Mouse (Mus musculus) lung, postnatal 0 days (tissue): ENCODE results near the gene Prrt1. TPM values are rescaled to one million over a fixed set of nuclear protein-coding genes. Genes with fewer than 3 reads are reported as not detected.

ENCODE experiments used
- ATAC-seq: fragments of 200-750 bp; cut with Nextera tagmentation; 2 replicates; pipeline ENCODE4 v1.8.0; 2017; ENCODE audit warnings: moderate library complexity
- DNase-seq: peaks from one replicate; pipeline ENCODE4 v3.0.0-alpha.2; 2016; ENCODE audit warnings: low spot score
- H3K27ac ChIP-seq: fragments of 300-500 bp; sonication (generic); 2 replicates; pipeline ENCODE4 v1.5.1; 2014; ENCODE audit warnings: antibody characterized with exemption, mild to moderate bottlenecking, low read length, mixed read lengths
- H3K27me3 ChIP-seq: fragments of 300-500 bp; sonication (generic); replicated peaks from 2 replicates; pipeline ENCODE4 v1.6.1; 2014; ENCODE audit warnings: low read length, mixed read lengths; ENCODE audit not compliant: insufficient read depth
- H3K36me3 ChIP-seq: fragments of 300-500 bp; sonication (generic); 2 replicates; pipeline ENCODE4 v1.6.1; 2014; ENCODE audit warnings: low read length, mixed read lengths; ENCODE audit not compliant: insufficient read depth
- H3K4me1 ChIP-seq: fragments of 300-500 bp; sonication (generic); 2 replicates; pipeline ENCODE4 v1.6.1; 2014; ENCODE audit warnings: antibody characterized with exemption, low read depth, low read length, mixed read lengths; ENCODE audit not compliant: insufficient read depth
- H3K4me2 ChIP-seq: fragments of 300-500 bp; sonication (generic); replicated peaks from 2 replicates; pipeline ENCODE4 v1.6.1; 2014; ENCODE audit warnings: low read depth, mild to moderate bottlenecking, low read length, moderate library complexity, mixed read lengths
- H3K4me3 ChIP-seq: fragments of 300-500 bp; sonication (generic); 2 replicates; pipeline ENCODE4 v1.5.1; 2014; ENCODE audit warnings: low read depth, low read length
- H3K9ac ChIP-seq: fragments of 300-500 bp; sonication (generic); replicated peaks from 2 replicates; pipeline ENCODE4 v1.6.1; 2014; ENCODE audit warnings: low read depth, mild to moderate bottlenecking
- H3K9me3 ChIP-seq: fragments of 300-500 bp; sonication (generic); 2 replicates; pipeline ENCODE4 v1.6.1; 2016; ENCODE audit warnings: low read length, mixed read lengths
- CTCF ChIP-seq: IDR thresholded peaks from 2 replicates; pipeline ENCODE4 v1.5.1; 2016; ENCODE audit warnings: antibody characterized with exemption, mild to moderate bottlenecking
- EP300 ChIP-seq: IDR thresholded peaks from 2 replicates; pipeline ENCODE4 v1.6.1; 2016; ENCODE audit warnings: antibody characterized with exemption, mild to moderate bottlenecking, control low read depth
- WGBS: fragments of 180-500 bp; shearing (Covaris S2); extraction: QIAGEN DNeasy Blood & Tissue Kit; methylation state at CpG from one replicate; pipeline ENCODE4 v1.1.7; 2014; 5-methylcytosine and 5-hydroxymethylcytosine counted together
- polyA plus RNA-seq: library from polyadenylated mRNA; unstranded; fragments of >200 nt; fragmentation: Nextera tagmentation; extraction: Ambion mirVana; gene quantifications from 2 replicates; pipeline ENCODE4 v1.2.1, GENCODE M21; 2015

Prrt1 gene
- polyA plus RNA-seq, 1 experiment from 2014 or later, result 0.29 TPM

DNA sequence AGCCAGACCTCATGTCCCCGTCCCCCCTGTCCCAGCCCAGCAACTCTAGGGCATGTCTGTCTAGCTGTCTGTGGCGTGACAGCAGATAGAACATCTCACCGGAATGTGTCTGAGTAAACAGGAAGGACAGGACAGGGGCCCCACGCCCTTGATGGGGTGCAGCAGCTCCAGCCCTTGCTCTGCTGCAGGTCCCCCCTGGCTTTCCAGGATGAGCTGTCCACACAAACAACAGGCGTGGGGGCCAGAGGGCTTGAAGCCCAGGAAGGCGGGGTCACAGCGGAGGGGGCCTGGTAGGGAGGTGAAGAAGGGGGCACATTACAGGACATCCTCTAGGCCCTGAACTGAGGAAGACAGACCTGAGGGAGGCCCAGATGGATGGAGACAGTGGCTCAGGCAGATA, 25.8 kb downstream of the Prrt1 start:
- H3K27ac ChIP-seq, result peak overlapping the region; percentile 81
- DNase-seq (peak; percentile 75), ATAC-seq (peak; percentile 68)
- H3K4me2 ChIP-seq, result no peak overlapping the region
- H3K9ac ChIP-seq, result 0 out of 2 replicates have a peak overlapping the region, but pooled peaks have one; percentile 8
- no peak overlapping the region for H3K4me3 ChIP-seq
- 0 out of 2 replicates have a peak, but pooled peaks cover 7% of the 10 kb centered on the region for H3K36me3 ChIP-seq
- H3K4me1 ChIP-seq, result peaks cover 5% of the 10 kb centered on the region
- TF ChIP-seq CTCF, result no peak
- TF ChIP-seq EP300, result peak; percentile 80; the same call in 1 of the 2 replicates
- no peaks in the 10 kb centered on the region for H3K9me3 ChIP-seq
- 0 out of 2 replicates have a peak, but pooled peaks cover 3% of the 10 kb centered on the region for H3K27me3 ChIP-seq
- 31% methylated on average over 7 of the region's 7 CpGs for WGBS

DNA sequence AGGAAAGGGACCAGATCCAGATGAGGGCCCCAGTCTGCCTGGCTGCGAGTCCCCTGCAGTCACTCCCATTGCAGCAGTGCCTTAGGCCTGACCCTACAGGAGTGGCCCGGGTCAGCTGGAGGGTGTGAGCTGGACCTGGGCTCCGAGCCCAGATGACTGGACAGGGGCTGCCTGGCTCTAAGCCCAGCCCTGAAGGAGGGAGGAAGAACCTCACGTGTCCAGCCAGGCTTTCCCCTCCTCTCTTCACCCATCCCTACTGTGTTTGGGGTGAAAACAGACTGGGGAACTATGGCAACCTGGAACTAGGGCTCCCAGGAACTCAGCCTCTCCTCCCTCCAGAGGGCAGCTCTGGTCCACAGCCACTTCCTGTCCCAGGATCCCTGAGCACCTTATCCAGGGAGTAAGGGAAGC, 26.3 kb downstream of the Prrt1 start:
- WGBS, result 24% methylated on average over 4 of the region's 4 CpGs
- Histone ChIP-seq H3K4me3 (no peak overlapping the region), H3K4me2 (no peak overlapping the region), H3K27me3 (peaks cover 3% of the 10 kb centered on the region; the same call in 1 of the 2 replicates), H3K27ac (peak overlapping the region; percentile 81), H3K36me3 (0 out of 2 replicates have a peak, but pooled peaks cover 7% of the 10 kb centered on the region), H3K9me3 (no peaks in the 10 kb centered on the region), H3K9ac (0 out of 2 replicates have a peak overlapping the region, but pooled peaks have one; percentile 8), H3K4me1 (peaks cover 8% of the 10 kb centered on the region)
- peak; percentile 96 for DNase-seq
- ATAC-seq, result peak; percentile 91
- peak; percentile 69 for TF ChIP-seq EP300
- peak; percentile 66 for TF ChIP-seq CTCF

DNA sequence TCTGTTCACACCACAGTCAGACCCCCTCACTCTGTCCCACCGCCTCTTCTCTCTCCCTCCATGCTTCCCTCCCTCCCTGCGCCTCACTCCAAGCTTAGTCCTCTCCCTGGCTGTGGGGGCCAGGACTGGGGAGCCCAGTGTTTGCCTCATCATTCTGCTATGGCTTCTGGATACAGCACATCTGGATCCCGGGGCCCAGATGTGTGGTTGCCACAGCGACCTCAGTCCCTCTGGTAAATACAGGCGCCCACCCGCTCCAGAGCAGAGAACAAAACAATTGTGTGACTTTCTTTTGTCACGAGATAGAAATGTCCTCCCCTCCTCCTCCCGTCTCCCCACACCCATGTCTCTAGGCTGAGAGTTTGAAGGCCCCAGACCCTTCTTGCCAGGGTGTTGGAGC, 27.3 kb downstream of the Prrt1 start:
- TF ChIP-seq CTCF, result no peak
- H3K27ac ChIP-seq, result no peak overlapping the region
- peaks cover 7% of the 10 kb centered on the region; the same call in 1 of the 2 replicates for H3K27me3 ChIP-seq
- 55% methylated on average over 8 of the region's 8 CpGs for WGBS
- no peak overlapping the region for H3K4me3 ChIP-seq
- no peak for ATAC-seq
- no peak for DNase-seq
- H3K36me3 ChIP-seq, result 0 out of 2 replicates have a peak, but pooled peaks cover 7% of the 10 kb centered on the region
- H3K4me2 ChIP-seq, result no peak overlapping the region
- no peak overlapping the region for H3K9ac ChIP-seq
- H3K4me1 ChIP-seq, result peaks cover 17% of the 10 kb centered on the region
- no peaks in the 10 kb centered on the region for H3K9me3 ChIP-seq

DNA sequence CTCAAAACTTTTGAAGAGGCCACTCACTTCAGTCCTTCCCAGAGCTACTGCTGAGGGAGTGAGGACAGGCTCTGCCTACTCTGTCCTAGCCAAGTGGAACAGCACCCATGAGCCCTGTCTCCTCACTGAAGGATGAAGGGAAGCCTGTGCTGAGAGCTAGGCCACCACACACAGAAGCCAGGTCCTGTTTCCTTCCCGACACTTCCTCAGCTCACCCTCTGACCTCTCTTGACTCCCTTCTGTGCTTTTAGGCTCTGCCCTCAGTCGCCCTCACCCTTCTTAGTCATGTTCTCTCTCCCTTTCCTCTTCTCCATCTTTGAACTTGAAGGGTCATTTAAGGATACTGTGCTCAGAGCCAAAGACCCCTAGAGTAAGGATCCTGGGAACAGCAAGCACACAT, 27.9 kb downstream of the Prrt1 start:
- WGBS, result 30% methylated on average over 2 of the region's 2 CpGs
- DNase-seq (no peak), ATAC-seq (no peak)
- TF ChIP-seq CTCF, result no peak
- TF ChIP-seq EP300, result no peak
- Histone ChIP-seq H3K9ac (no peak overlapping the region), H3K36me3 (0 out of 2 replicates have a peak, but pooled peaks cover 7% of the 10 kb centered on the region), H3K4me2 (no peak overlapping the region), H3K27me3 (peaks cover 7% of the 10 kb centered on the region; the same call in 1 of the 2 replicates), H3K27ac (no peak overlapping the region), H3K4me3 (no peak overlapping the region), H3K4me1 (peaks cover 17% of the 10 kb centered on the region), H3K9me3 (no peaks in the 10 kb centered on the region)

DNA sequence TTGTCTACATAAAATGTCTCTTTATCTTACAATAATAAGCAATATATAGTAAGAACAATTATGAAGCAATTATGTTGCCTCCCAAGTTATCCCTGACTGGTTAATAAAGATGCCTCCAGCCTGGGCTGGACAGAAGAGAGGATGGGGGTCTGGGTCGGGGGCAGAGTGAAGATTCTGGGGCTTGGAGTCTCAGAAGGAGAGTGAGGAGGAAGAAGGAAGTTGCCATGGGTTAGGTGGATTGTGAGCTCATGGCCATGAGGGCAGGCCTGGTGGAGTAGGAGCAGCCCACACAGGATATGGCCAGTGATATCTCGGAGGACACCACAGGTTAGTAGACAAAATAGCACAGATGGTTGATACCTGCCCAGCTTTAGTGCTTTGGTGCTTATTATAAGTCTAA, 28.8 kb downstream of the Prrt1 start:
- Histone ChIP-seq H3K27me3 (peaks cover 7% of the 10 kb centered on the region; the same call in 1 of the 2 replicates), H3K36me3 (no peaks in the 10 kb centered on the region), H3K27ac (no peak overlapping the region), H3K9ac (no peak overlapping the region), H3K4me3 (no peak overlapping the region), H3K4me2 (no peak overlapping the region), H3K9me3 (no peaks in the 10 kb centered on the region), H3K4me1 (peaks cover 17% of the 10 kb centered on the region)
- 72% methylated on average over 2 of the region's 2 CpGs for WGBS
- DNase-seq (no peak), ATAC-seq (no peak)
- TF ChIP-seq EP300, result no peak
- TF ChIP-seq CTCF, result no peak

DNA sequence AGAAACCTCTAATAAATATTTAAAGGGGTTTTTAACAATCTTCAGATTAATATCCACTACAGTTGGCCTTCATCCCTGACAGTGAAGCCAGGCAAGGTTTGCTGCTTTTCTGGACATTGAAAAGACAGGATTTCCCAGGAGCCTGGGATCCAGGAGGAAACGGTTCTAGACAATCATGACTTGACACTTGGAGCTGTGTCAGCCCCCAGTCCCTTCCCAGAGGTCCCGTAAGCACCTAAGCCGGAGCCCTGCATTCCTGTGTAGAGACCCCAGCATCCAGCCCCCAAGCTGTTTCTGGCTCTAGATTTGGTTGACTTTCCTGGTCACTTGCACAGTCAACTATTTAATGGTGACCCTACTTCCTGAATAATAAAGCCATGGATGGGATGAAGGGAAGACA, 29.3 kb downstream of the Prrt1 start:
- WGBS, result 76% methylated on average over 3 of the region's 3 CpGs
- DNase-seq (no peak), ATAC-seq (no peak)
- H3K27me3 ChIP-seq, result peaks cover 7% of the 10 kb centered on the region; the same call in 1 of the 2 replicates
- H3K4me1 ChIP-seq, result peaks cover 17% of the 10 kb centered on the region
- H3K9ac ChIP-seq, result no peak overlapping the region
- TF ChIP-seq EP300, result no peak
- TF ChIP-seq CTCF, result no peak
- H3K36me3 ChIP-seq, result no peaks in the 10 kb centered on the region
- H3K9me3 ChIP-seq, result no peaks in the 10 kb centered on the region
- no peak overlapping the region for H3K4me3 ChIP-seq
- H3K4me2 ChIP-seq, result no peak overlapping the region
- H3K27ac ChIP-seq, result no peak overlapping the region
